Mouse (Mus musculus): ENCODE data around the gene Slc36a2.

GRCm38 (mm10) chr11:55184246-55184645 lies 631 bp downstream of the Slc36a2 start:
- TF ChIP-seq CTCF (IDR thresholded peaks at IDR 0.05; ENCODE audit: low read depth) (no peak), EP300 (IDR thresholded peaks at IDR 0.05; ENCODE audit: low read depth) (no peak)
